Mouse (Mus musculus): ENCODE data around the gene Ccnt1. TPM values are rescaled to one million over a fixed set of nuclear protein-coding genes. Genes with fewer than 3 reads are reported as not detected.
"Not testable (repeated sequence)": the region's sequence is repeated elsewhere in the genome, so short reads cannot be mapped to it uniquely, and the experiment has no call there.

The Ccnt1 gene
- total RNA-seq, 1 experiment from 2014 or later = 123 TPM

DNA sequence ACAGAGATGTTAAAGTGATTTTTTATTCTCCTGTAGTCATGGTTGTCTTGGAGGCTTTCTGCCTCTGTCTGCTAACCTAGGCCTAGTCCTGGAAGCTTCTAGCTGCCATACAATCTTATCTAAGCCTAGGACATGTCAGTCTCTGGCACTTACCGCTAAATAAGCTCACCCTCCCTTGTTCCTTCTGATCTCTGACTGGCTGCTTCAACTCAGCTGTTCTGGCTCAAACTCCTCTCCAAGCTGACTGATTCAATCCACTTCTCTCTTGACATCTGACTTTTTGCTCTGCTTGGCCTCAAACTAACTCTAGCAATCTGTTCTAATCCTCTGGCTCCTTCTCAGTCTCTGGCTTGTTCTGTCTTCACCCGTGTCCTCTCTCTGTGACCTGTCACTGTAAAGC is 55.9 kb downstream of the Ccnt1 start:
- ATAC-seq (ENCODE audit: extremely low read depth, insufficient number of reproducible peaks, low FRiP score, poor library complexity, severe bottlenecking) = not testable (repeated sequence)

GRCm38 (mm10) chr15:98514146-98514545 is 56.6 kb downstream of the Ccnt1 start:
- peak; percentile 23; the same call in 1 of the 2 replicates for ATAC-seq (ENCODE audit: extremely low read depth, insufficient number of reproducible peaks, low FRiP score, poor library complexity, severe bottlenecking)

- ATAC-seq (ENCODE audit: extremely low read depth, insufficient number of reproducible peaks, low FRiP score, poor library complexity, severe bottlenecking) = not testable (repeated sequence)
These were observed 57.0 kb downstream of the Ccnt1 start for GRCm38 (mm10) chr15:98513676-98514075.

DNA sequence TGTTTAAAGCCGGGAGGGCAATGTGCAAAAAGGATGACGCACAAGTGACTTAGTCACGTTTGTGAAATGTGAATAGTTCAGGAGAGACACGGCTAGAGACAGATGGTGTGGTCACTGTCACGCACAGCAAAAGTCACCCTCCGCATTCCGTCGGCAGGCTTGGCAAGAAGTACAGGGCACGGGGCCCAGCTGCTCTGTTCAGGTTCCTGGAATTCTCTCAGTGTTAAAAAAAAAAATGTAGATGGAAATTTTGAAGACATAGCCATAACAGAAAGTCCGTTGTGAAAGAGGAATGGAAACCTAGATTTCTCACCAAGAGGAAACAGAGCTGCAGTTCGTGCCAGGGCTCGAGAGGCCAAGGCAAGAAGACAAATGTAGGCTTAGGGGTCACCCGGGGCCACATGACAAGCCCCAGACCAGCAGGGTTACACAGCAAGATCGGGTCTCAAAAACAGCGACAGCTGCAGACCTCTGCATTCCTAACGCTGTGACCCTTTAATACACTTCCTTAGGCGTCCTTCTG is 57.9 kb downstream of the Ccnt1 start:
- ATAC-seq (ENCODE audit: extremely low read depth, insufficient number of reproducible peaks, low FRiP score, poor library complexity, severe bottlenecking) = no peak

GRCm38 (mm10) chr15:98512232-98512631 is 58.5 kb downstream of the Ccnt1 start:
- no peak for ATAC-seq (ENCODE audit: extremely low read depth, insufficient number of reproducible peaks, low FRiP score, poor library complexity, severe bottlenecking)

GRCm38 (mm10) chr15:98511386-98511928 is 59.3 kb downstream of the Ccnt1 start:
- peak; percentile 52 for ATAC-seq (ENCODE audit: extremely low read depth, insufficient number of reproducible peaks, low FRiP score, poor library complexity, severe bottlenecking)

GRCm38 (mm10) chr15:98510438-98511385 is 60.0 kb downstream of the Ccnt1 start:
- ATAC-seq (ENCODE audit: extremely low read depth, insufficient number of reproducible peaks, low FRiP score, poor library complexity, severe bottlenecking) = peak; percentile 74

GRCm38 (mm10) chr15:98509387-98509786 is 61.3 kb downstream of the Ccnt1 start:
- no peak for ATAC-seq (ENCODE audit: extremely low read depth, insufficient number of reproducible peaks, low FRiP score, poor library complexity, severe bottlenecking)

GRCm38 (mm10) chr15:98507321-98507720 is 63.4 kb downstream of the Ccnt1 start:
- ATAC-seq (ENCODE audit: extremely low read depth, insufficient number of reproducible peaks, low FRiP score, poor library complexity, severe bottlenecking) = no peak

- no peak for ATAC-seq (ENCODE audit: extremely low read depth, insufficient number of reproducible peaks, low FRiP score, poor library complexity, severe bottlenecking)
These were observed 64.3 kb downstream of the Ccnt1 start for GRCm38 (mm10) chr15:98506253-98506957.

DNA sequence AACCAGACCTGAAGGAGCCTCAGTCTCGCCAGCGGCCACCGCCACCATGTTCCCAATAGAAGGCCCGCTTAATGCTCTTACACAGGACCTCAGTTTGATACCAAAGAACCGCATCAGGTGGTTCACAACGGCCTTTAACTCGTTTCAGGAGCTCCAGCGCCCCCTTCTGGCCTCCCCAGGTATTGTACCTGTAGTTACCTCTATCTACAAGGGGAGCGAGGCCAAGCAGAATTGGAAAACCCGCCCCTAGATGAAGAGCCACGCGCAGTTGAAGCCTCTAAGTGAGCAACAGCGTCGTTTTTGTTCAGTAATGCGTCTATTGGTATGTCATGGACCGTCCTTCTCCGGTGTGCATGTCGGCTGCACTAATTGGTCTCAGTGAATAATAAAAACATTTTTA is 66.2 kb downstream of the Ccnt1 start:
- ATAC-seq (ENCODE audit: extremely low read depth, insufficient number of reproducible peaks, low FRiP score, poor library complexity, severe bottlenecking) = peak; percentile 76

GRCm38 (mm10) chr15:98503317-98503716 is 67.4 kb downstream of the Ccnt1 start:
- no peak for ATAC-seq (ENCODE audit: extremely low read depth, insufficient number of reproducible peaks, low FRiP score, poor library complexity, severe bottlenecking)

DNA sequence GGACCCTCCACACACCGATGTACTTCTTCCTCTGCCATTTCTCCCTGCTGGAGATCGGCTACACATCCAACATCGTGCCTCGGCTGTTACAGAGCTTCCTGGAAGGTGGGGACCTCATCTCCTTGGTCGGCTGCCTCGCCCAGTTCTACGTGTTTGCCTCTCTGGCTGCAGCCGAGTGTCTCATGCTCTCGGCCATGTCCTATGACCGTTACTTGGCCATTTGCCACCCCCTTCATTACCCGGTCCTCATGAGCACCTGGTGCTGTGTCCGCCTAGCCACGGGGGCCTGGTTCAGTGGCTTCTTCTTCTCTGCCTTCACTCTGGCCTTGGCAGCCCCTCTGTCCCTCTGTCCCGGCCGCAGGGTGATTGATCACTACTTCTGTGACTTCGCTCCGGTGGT is 73.1 kb downstream of the Ccnt1 start:
- no peak for ATAC-seq (ENCODE audit: extremely low read depth, insufficient number of reproducible peaks, low FRiP score, poor library complexity, severe bottlenecking)

- no peak for ATAC-seq (ENCODE audit: extremely low read depth, insufficient number of reproducible peaks, low FRiP score, poor library complexity, severe bottlenecking)
These were observed 78.6 kb downstream of the Ccnt1 start, which contains the start of gene Olfr279 for GRCm38 (mm10) chr15:98492102-98492501. Olfr279 (plus strand) TSS chr15:98492402.

- no peak for ATAC-seq (ENCODE audit: extremely low read depth, insufficient number of reproducible peaks, low FRiP score, poor library complexity, severe bottlenecking)
These were observed 79.4 kb downstream of the Ccnt1 start for GRCm38 (mm10) chr15:98491332-98491731.

Other genes starting within 250 kb of the Ccnt1 start
- gene Olfr284, start 229.9 kb downstream of the Ccnt1 start, total RNA-seq (2017) = not detected in 2 replicates
- not detected in 2 replicates for gene Olfr283, start 190.0 kb downstream of the Ccnt1 start, total RNA-seq (2017)
- gene Olfr282, start 139.7 kb downstream of the Ccnt1 start, total RNA-seq (2017) = not detected in 2 replicates
- gene Olfr281, start 118.3 kb downstream of the Ccnt1 start, total RNA-seq (2017) = 0.12 TPM in 1 of 2 replicates, not detected in the other
- gene OR5BS1P, start 101.0 kb downstream of the Ccnt1 start, total RNA-seq (2017) = not detected in 2 replicates
- not detected in 2 replicates for gene Lalba, start 88.2 kb downstream of the Ccnt1 start, total RNA-seq (2017)
- not detected in 2 replicates for gene Olfr279, start 78.5 kb downstream of the Ccnt1 start, total RNA-seq (2017)
- gene Kansl2, start 36.7 kb downstream of the Ccnt1 start, total RNA-seq (2017) = 39.3 and 42.1 TPM in 2 replicates
- 1.6 TPM in 1 of 2 replicates, not detected in the other for gene 4930415O20Rik, start 81 bp upstream of the Ccnt1 start, total RNA-seq (2017)
- 2.0 and 2.8 TPM in 2 replicates for gene Adcy6, start 39.2 kb upstream of the Ccnt1 start, total RNA-seq (2017)
- gene Cacnb3, start 59.9 kb upstream of the Ccnt1 start, total RNA-seq (2017) = not detected in 2 replicates
- 109 and 114 TPM in 2 replicates for gene Ddx23, start 92.0 kb upstream of the Ccnt1 start, total RNA-seq (2017)
- gene Rnd1, start 106.5 kb upstream of the Ccnt1 start, total RNA-seq (2017) = 13.8 and 16.5 TPM in 2 replicates
- gene Ccdc65, start 137.3 kb upstream of the Ccnt1 start, total RNA-seq (2017) = not detected in 2 replicates
- 5.6 and 10.9 TPM in 2 replicates for gene Fkbp11, start 157.3 kb upstream of the Ccnt1 start, total RNA-seq (2017)
- gene Arf3, start 192.3 kb upstream of the Ccnt1 start, total RNA-seq (2017) = 53.5 and 60.3 TPM in 2 replicates
- 0.58 and 0.74 TPM in 2 replicates for gene Wnt10b, start 207.2 kb upstream of the Ccnt1 start, total RNA-seq (2017)
- not detected in 2 replicates for gene Wnt1, start 218.9 kb upstream of the Ccnt1 start, total RNA-seq (2017)
- 0.12 and 0.25 TPM in 2 replicates for gene Ddn, start 238.6 kb upstream of the Ccnt1 start, total RNA-seq (2017)